Mouse (Mus musculus): ENCODE data around the gene Slc47a1.
"Not testable (repeated sequence)": the region's sequence is repeated elsewhere in the genome, so short reads cannot be mapped to it uniquely, and the experiment has no call there.

Gene Slc47a1

GRCm38 (mm10) chr11:61319233-61319922, 58.8 kb downstream of the Slc47a1 start:
- DNase-seq (ENCODE audit: low spot score in 2 of 2), result no peak

GRCm38 (mm10) chr11:61316864-61317263, 61.3 kb downstream of the Slc47a1 start:
- DNase-seq (ENCODE audit: low spot score in 2 of 2), result no peak

- no peak for DNase-seq (ENCODE audit: low spot score in 2 of 2)
Observed at GRCm38 (mm10) chr11:61310321-61310720, 67.8 kb downstream of the Slc47a1 start.

GRCm38 (mm10) chr11:61309831-61310230, 68.3 kb downstream of the Slc47a1 start:
- no peak for DNase-seq (ENCODE audit: low spot score in 2 of 2)

GRCm38 (mm10) chr11:61307795-61308194, 70.3 kb downstream of the Slc47a1 start:
- DNase-seq (ENCODE audit: low spot score in 2 of 2), result no peak

GRCm38 (mm10) chr11:61305377-61305776, 72.8 kb downstream of the Slc47a1 start:
- DNase-seq (ENCODE audit: low spot score in 2 of 2), result peak; percentile 46 to 49

- not testable (repeated sequence) for DNase-seq (ENCODE audit: low spot score in 2 of 2)
Observed at GRCm38 (mm10) chr11:61304535-61304934, 73.6 kb downstream of the Slc47a1 start.

GRCm38 (mm10) chr11:61300716-61301392, 77.3 kb downstream of the Slc47a1 start:
- DNase-seq (ENCODE audit: low spot score in 2 of 2), result no peak

- no peak for DNase-seq (ENCODE audit: low spot score in 2 of 2)
Observed at GRCm38 (mm10) chr11:61300205-61300604, 77.9 kb downstream of the Slc47a1 start.

- no peak for DNase-seq (ENCODE audit: low spot score in 2 of 2)
Observed at GRCm38 (mm10) chr11:61297901-61298300, 80.2 kb downstream of the Slc47a1 start.

GRCm38 (mm10) chr11:61297326-61297725, 80.8 kb downstream of the Slc47a1 start:
- no peak for DNase-seq (ENCODE audit: low spot score in 2 of 2)

GRCm38 (mm10) chr11:61296556-61296955, 81.6 kb downstream of the Slc47a1 start:
- DNase-seq (ENCODE audit: low spot score in 2 of 2), result no peak

GRCm38 (mm10) chr11:61295556-61295955, 82.6 kb downstream of the Slc47a1 start:
- DNase-seq (ENCODE audit: low spot score in 2 of 2), result no peak

- no peak for DNase-seq (ENCODE audit: low spot score in 2 of 2)
Observed at GRCm38 (mm10) chr11:61294431-61294830, 83.7 kb downstream of the Slc47a1 start.

Data from spleen, postnatal 36 days (tissue).